Mouse (Mus musculus) central nervous system, embryonic 18 days (tissue): ENCODE data around the gene Fezf1. TPM values are rescaled to one million over a fixed set of nuclear protein-coding genes. Genes with fewer than 3 reads are reported as not detected.

Experiments used
- polyA plus RNA-seq: library from polyadenylated mRNA; depleted of rRNA; stranded (reverse); fragments of >200 nt; gene quantifications from 2 replicates; pipeline ENCODE4 v1.2.3, GENCODE M21; 2012; rRNA removed

The Fezf1 gene
- 5.5 and 7.4 TPM in 2 replicates for polyA plus RNA-seq

DNA sequence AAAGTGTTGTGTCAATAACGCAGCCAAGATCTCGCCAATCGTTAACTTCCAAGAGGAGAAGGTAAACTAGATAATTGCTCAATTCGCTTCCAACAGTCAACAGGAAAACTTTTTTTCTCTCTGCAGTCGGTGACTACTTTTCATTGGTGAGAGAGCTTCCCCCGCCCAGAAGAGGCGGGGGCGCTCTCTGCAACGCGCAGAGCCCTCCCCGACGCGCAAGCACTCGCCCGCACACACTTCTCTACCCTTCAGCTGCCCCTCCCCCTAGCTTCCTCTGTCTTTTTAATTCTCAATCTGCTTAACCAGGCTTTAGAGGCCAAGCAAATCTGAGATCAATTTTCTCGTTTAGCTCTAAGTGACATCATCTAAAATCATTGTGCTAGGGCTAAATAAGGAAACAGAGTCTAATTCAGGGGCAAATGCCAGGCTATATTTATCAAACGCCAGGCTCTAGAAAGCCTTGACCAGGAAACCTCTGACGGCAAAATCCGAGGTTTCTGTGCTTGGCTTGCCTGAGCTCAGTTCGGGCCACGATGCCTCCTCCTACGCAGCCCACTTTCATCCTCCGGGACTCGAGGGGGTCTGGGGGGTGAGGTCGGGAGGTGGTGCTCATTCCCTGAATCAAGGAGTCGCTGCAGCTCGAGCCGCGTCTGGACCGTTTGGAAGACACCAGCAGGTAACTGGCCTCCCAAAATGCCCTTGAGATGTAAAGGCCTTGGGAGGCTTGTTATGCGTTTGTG lies at the start of gene Fezf1:
Fezf1 (minus strand) TSS at position 50 of the 740 bp plus-strand sequence.

Other genes with a start within 250 kb of the Fezf1 start
- 0.30 and 0.41 TPM in 2 replicates for gene Aass, start 115.4 kb downstream of the Fezf1 start, polyA plus RNA-seq